26 mouse cellular contexts compared by ENCODE assay signal in the genomic region with DNA sequence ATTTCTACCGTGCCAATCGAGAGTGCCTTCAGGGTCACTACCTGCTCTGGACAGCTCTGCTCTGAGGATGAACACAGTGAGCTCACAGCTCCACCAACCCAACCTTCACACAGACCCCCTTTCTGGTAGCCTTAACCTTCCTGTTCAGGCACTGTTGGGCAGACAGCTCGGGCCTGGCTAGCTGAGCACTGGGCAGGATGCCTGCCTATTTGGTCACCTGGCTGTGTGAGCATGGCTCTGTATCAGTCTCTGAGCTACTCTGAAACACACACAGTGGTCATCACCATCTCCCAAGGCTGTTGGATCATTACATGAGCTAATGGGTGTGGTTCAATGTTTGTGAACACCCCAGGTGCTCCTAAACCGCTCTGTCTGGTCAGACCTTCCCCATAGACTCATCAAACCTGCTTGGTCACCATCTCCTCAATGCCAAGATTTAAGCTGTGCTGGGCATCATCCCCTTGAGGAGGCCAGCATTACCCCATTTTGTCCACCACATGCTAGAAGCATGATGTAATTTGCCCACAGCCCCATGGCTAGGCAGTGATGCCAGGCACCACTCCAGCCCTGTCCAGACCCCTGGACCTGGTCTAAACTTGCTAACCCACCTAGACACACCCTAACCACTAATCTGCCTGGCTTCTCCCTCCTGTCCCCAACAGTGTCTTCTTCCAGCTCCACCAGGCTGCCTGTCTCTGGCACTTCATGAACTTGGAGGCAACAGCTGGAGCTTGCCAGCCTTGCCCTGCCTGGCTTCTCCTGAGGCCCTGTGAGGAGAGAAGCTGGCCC. TPM values are rescaled to one million over a fixed set of nuclear protein-coding genes. Genes with fewer than 3 reads are reported as not detected.
DNase-seq lines count a peak whose midpoint lies in the region; ATAC-seq and TF ChIP-seq lines count a peak whose summit lies in the region.
"Had no signal": no experiment of that assay in that cellular context is flagged by ENCODE, and none has a peak within 500 bp of the region (broad histone marks: within the 10 kb centered on the region; RNA-seq: fewer than 3 reads in every experiment).

No protein-coding gene starts in this region.

- no peak overlapping the region for H3K9ac ChIP-seq in forebrain, embryonic 12.5 days
- no peak overlapping the region for H3K9ac ChIP-seq in forebrain, embryonic 14.5 days (ENCODE audit: low read length)
- H3K9ac ChIP-seq in hindbrain, embryonic 14.5 days: no peak overlapping the region
- H3K9ac ChIP-seq in hindbrain, embryonic 11.5 days (ENCODE audit: low read depth, low read length): no peak overlapping the region
- H3K9ac ChIP-seq: hindbrain, embryonic 15.5 days; liver, embryonic 15.5 days; lung, embryonic 14.5 days; neural tube, embryonic 12.5 days had no signal

- no peak for ATAC-seq in forebrain, embryonic 12.5 days (ENCODE audit: low FRiP score)
- no peak for ATAC-seq in forebrain, embryonic 14.5 days
- no peak for ATAC-seq in hindbrain, embryonic 14.5 days (ENCODE audit: low FRiP score)
- no peak for ATAC-seq in hindbrain, embryonic 11.5 days (ENCODE audit: low FRiP score)
- ATAC-seq: activated CD4-positive, CD25-positive, alpha-beta regulatory T cell, adult 4 months; intestine, embryonic 16.5 days; midbrain, embryonic 16.5 days had no signal

- no peak overlapping the region for H3K27ac ChIP-seq in forebrain, embryonic 12.5 days
- no peak overlapping the region for H3K27ac ChIP-seq in forebrain, embryonic 14.5 days (ENCODE audit: low read depth, low read length)
- H3K27ac ChIP-seq in hindbrain, embryonic 14.5 days: peak overlapping the region; percentile 29; the same call in 1 of the 2 replicates
- H3K27ac ChIP-seq in hindbrain, embryonic 11.5 days (ENCODE audit: low read depth, low read length): no peak overlapping the region
- H3K27ac ChIP-seq: limb, embryonic 12.5 days; liver, embryonic 15.5 days; midbrain, embryonic 10.5 days; neural tube, embryonic 12.5 days had no signal

- WGBS in forebrain, embryonic 12.5 days: 68% methylated on average over 4 of the region's 4 CpGs
- 65% methylated on average over 4 of the region's 4 CpGs for WGBS in forebrain, embryonic 14.5 days
- 64% methylated on average over 4 of the region's 4 CpGs for WGBS in hindbrain, embryonic 14.5 days
- 61% methylated on average over 4 of the region's 4 CpGs for WGBS in hindbrain, embryonic 11.5 days

- H3K27me3 ChIP-seq in forebrain, embryonic 12.5 days: peaks cover 95% of the 10 kb centered on the region
- H3K27me3 ChIP-seq in forebrain, embryonic 14.5 days (replicated peaks; ENCODE audit: control insufficient read depth, insufficient read depth, low read length): peaks cover 25% of the 10 kb centered on the region
- H3K27me3 ChIP-seq in hindbrain, embryonic 14.5 days (ENCODE audit: control insufficient read depth, insufficient read depth, low read length): peaks cover 55% of the 10 kb centered on the region
- peaks cover 60% of the 10 kb centered on the region for H3K27me3 ChIP-seq in hindbrain, embryonic 11.5 days (ENCODE audit: control insufficient read depth, insufficient read depth, low read length)
- H3K27me3 ChIP-seq in E14TG2a.4 (ENCODE audit: insufficient read depth, low read length): peaks cover 75% of the 10 kb centered on the region

- no peaks in the 10 kb centered on the region for H3K36me3 ChIP-seq in forebrain, embryonic 12.5 days (replicated peaks)
- H3K36me3 ChIP-seq in forebrain, embryonic 14.5 days (ENCODE audit: control insufficient read depth, insufficient read depth, low read length): peaks cover 14% of the 10 kb centered on the region
- no peaks in the 10 kb centered on the region for H3K36me3 ChIP-seq in hindbrain, embryonic 14.5 days (replicated peaks; ENCODE audit: control insufficient read depth, insufficient read depth)
- H3K36me3 ChIP-seq in hindbrain, embryonic 11.5 days (ENCODE audit: control insufficient read depth, insufficient read depth, low read length): no peaks in the 10 kb centered on the region
- no peaks in the 10 kb centered on the region for H3K36me3 ChIP-seq in E14TG2a.4 (ENCODE audit: insufficient read depth, low read length)
- H3K36me3 ChIP-seq: hindbrain, embryonic 15.5 days; limb, embryonic 12.5 days; liver, embryonic 15.5 days; midbrain, embryonic 10.5 days; neural tube, embryonic 12.5 days had no signal

- no peaks in the 10 kb centered on the region for H3K9me3 ChIP-seq in forebrain, embryonic 12.5 days
- no peaks in the 10 kb centered on the region for H3K9me3 ChIP-seq in forebrain, embryonic 14.5 days (replicated peaks; ENCODE audit: control insufficient read depth, low read length)
- H3K9me3 ChIP-seq in hindbrain, embryonic 14.5 days (ENCODE audit: control insufficient read depth, low read length): no peaks in the 10 kb centered on the region
- H3K9me3 ChIP-seq in hindbrain, embryonic 11.5 days (ENCODE audit: control insufficient read depth, low read length): no peaks in the 10 kb centered on the region
- H3K9me3 ChIP-seq in E14TG2a.4 (ENCODE audit: low read length): no peaks in the 10 kb centered on the region
- H3K9me3 ChIP-seq: hindbrain, embryonic 15.5 days; limb, embryonic 12.5 days; liver, embryonic 15.5 days; midbrain, embryonic 10.5 days; neural tube, embryonic 12.5 days had no signal

- 0 out of 2 replicates have a peak overlapping the region, but pooled peaks have one; percentile 4 for H3K4me2 ChIP-seq in forebrain, embryonic 12.5 days
- no peak overlapping the region for H3K4me2 ChIP-seq in forebrain, embryonic 14.5 days (ENCODE audit: low read length)
- H3K4me2 ChIP-seq in hindbrain, embryonic 14.5 days (replicated peaks): no peak overlapping the region
- H3K4me2 ChIP-seq in hindbrain, embryonic 11.5 days (replicated peaks; ENCODE audit: low read depth, low read length): no peak overlapping the region
- H3K4me2 ChIP-seq: limb, embryonic 12.5 days; liver, embryonic 15.5 days; lung, embryonic 14.5 days had no signal

- TF ChIP-seq CTCF in E14TG2a.4 (conservative IDR thresholded peaks at IDR 0.05; ENCODE audit: low read length): no peak

- H3K4me3 ChIP-seq in forebrain, embryonic 12.5 days (replicated peaks): no peak overlapping the region
- H3K4me3 ChIP-seq in forebrain, embryonic 14.5 days (ENCODE audit: low read depth, low read length): no peak overlapping the region
- H3K4me3 ChIP-seq in hindbrain, embryonic 14.5 days (replicated peaks; ENCODE audit: low read length): no peak overlapping the region
- no peak overlapping the region for H3K4me3 ChIP-seq in hindbrain, embryonic 11.5 days (ENCODE audit: low read depth, low read length)
- H3K4me3 ChIP-seq in E14TG2a.4 (replicated peaks; ENCODE audit: low read length): peak overlapping the region; percentile 46
- H3K4me3 ChIP-seq: hindbrain, embryonic 15.5 days; limb, embryonic 12.5 days; liver, embryonic 15.5 days; midbrain, embryonic 10.5 days; neural tube, embryonic 12.5 days had no signal

- peaks cover 65% of the 10 kb centered on the region for H3K4me1 ChIP-seq in forebrain, embryonic 12.5 days
- H3K4me1 ChIP-seq in forebrain, embryonic 14.5 days (ENCODE audit: control insufficient read depth, insufficient read depth, low read length): peaks cover 78% of the 10 kb centered on the region
- peaks cover 42% of the 10 kb centered on the region for H3K4me1 ChIP-seq in hindbrain, embryonic 14.5 days (replicated peaks; ENCODE audit: control insufficient read depth, insufficient read depth, low read length)
- peaks cover 6% of the 10 kb centered on the region; the same call in 1 of the 2 replicates for H3K4me1 ChIP-seq in hindbrain, embryonic 11.5 days (replicated peaks; ENCODE audit: control insufficient read depth, insufficient read depth, low read length)
- H3K4me1 ChIP-seq in E14TG2a.4 (replicated peaks; ENCODE audit: low read depth, low read length): peaks cover 86% of the 10 kb centered on the region
- H3K4me1 ChIP-seq: liver, embryonic 15.5 days had no signal

- DNase-seq in forebrain, embryonic 14.5 days (ENCODE audit: low spot score): no peak
- no peak for DNase-seq in hindbrain, embryonic 14.5 days (ENCODE audit: low spot score)
- no peak for DNase-seq in hindbrain, embryonic 11.5 days (ENCODE audit: low spot score)
- peak; percentile 59 for DNase-seq in fat pad, adult 2 months (ENCODE audit: extremely low read depth, low read depth, low spot score)
- DNase-seq in retina, embryonic 14.5 days (ENCODE audit: low spot score): no peak
- DNase-seq: adrenal gland, adult 2 months; adrenal gland, postnatal 36 days; B cell, adult 2 months; cerebellum, adult 8-10 months; heart, postnatal 14 days; kidney, postnatal 10 days; layer of hippocampus, adult 9-11 months; lung, embryonic 14.5 days; right cerebral cortex, postnatal 14 days; thymus, postnatal 4 days had no signal

RNA-seq across cellular contexts. Expression of a gene that starts 16.8 kb away (rescaled TPM):
- 0.96 and 1.1 TPM in 2 replicates for polyA plus RNA-seq in forebrain, embryonic 12.5 days (2016; fragmentation: Nextera tagmentation; extraction: Ambion mirVana)
- 4.9 and 6.5 TPM in 2 replicates for polyA plus RNA-seq in forebrain, embryonic 14.5 days (2014; fragmentation: Nextera tagmentation; extraction: Ambion mirVana)
- polyA plus RNA-seq in hindbrain, embryonic 14.5 days (2014; fragmentation: Nextera tagmentation; extraction: Ambion mirVana): 1.0 and 1.4 TPM in 2 replicates
- polyA plus RNA-seq in hindbrain, embryonic 11.5 days (2014; fragmentation: Nextera tagmentation; extraction: Ambion mirVana): 0.20 and 0.39 TPM in 2 replicates
- polyA plus RNA-seq: activated CD4-positive, CD25-positive, alpha-beta regulatory T cell, adult 4 months; liver, embryonic 15.5 days; thymus, postnatal 0 days had no signal
